Mouse (Mus musculus) olfactory bulb, adult 2 months (tissue): Measurements from ENCODE around the gene 4930407I10Rik.

Experiments
- CTCF ChIP-seq: fragments of 200-500 bp; IDR thresholded peaks from 2 replicates; pipeline ENCODE4 v1.5.1; 2012; ENCODE audit warnings: low read depth, mild to moderate bottlenecking, low read length, moderate library complexity; ENCODE audit not compliant: insufficient read depth
- POLR2A ChIP-seq: fragments of 200-500 bp; IDR thresholded peaks from 2 replicates; pipeline ENCODE4 v1.6.1; 2012; ENCODE audit warnings: mild to moderate bottlenecking, low read depth, low read length, moderate library complexity; ENCODE audit not compliant: insufficient read depth

DNA sequence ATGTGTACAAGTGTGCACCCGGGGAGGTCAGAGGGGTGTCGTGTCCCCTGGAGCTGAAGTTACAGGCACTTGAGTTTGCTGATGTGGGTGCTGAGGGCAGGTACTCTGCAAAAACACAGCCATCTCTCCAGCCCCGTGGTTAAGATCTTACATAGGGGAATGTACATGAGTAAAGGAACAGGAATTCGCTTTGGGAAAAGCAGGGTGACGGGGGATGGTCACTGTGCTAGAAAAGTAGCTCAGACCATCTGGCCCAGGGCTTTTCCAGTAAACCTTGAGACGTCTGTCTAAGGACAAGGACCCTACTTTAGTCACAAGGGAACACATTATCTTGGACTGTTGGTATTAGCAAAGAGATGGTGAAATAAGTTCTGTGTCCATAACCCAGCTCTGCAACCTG, 47.0 kb upstream of the 4930407I10Rik start:
- TF ChIP-seq POLR2A = no peak
- TF ChIP-seq CTCF = no peak
